Mouse (Mus musculus): Measurements from ENCODE around the gene Six5.
A peak's percentile ranks its signal among the peaks of the same experiment; 100 is the strongest.
"Not testable (repeated sequence)": the region's sequence is repeated elsewhere in the genome, so short reads cannot be mapped to it uniquely, and the experiment has no call there.

Six5 gene

GRCm38 (mm10) chr7:19094471-19094825, at the start of gene Six5:
TSS of gene Six5 (plus strand) at chr7:19094594.
- ATAC-seq (ENCODE audit: low TSS enrichment) = no peak

GRCm38 (mm10) chr7:19044616-19045015, 49.8 kb upstream of the Six5 start:
- ATAC-seq (ENCODE audit: low TSS enrichment) = no peak

- no peak for ATAC-seq (ENCODE audit: low TSS enrichment)
These were observed 47.9 kb upstream of the Six5 start for GRCm38 (mm10) chr7:19046286-19047069.

GRCm38 (mm10) chr7:19048006-19048527, 46.3 kb upstream of the Six5 start:
- no peak for ATAC-seq (ENCODE audit: low TSS enrichment)

- no peak for ATAC-seq (ENCODE audit: low TSS enrichment)
These were observed 45.1 kb upstream of the Six5 start for GRCm38 (mm10) chr7:19049252-19049651.

GRCm38 (mm10) chr7:19050172-19050571, 44.2 kb upstream of the Six5 start:
- ATAC-seq (ENCODE audit: low TSS enrichment) = peak; percentile 16; the same call in 1 of the 2 replicates

- no peak for ATAC-seq (ENCODE audit: low TSS enrichment)
These were observed 43.2 kb upstream of the Six5 start for GRCm38 (mm10) chr7:19051161-19051560.

GRCm38 (mm10) chr7:19052345-19053135, 41.9 kb upstream of the Six5 start:
- ATAC-seq (ENCODE audit: low TSS enrichment) = peak; percentile 68

- ATAC-seq (ENCODE audit: low TSS enrichment) = no peak
These were observed 41.3 kb upstream of the Six5 start for GRCm38 (mm10) chr7:19053136-19053532.

- ATAC-seq (ENCODE audit: low TSS enrichment) = no peak
These were observed 40.2 kb upstream of the Six5 start, which contains the start of gene Rsph6a for GRCm38 (mm10) chr7:19054047-19054776. TSS of gene Rsph6a (plus strand) at chr7:19054690.

GRCm38 (mm10) chr7:19054777-19055076, 39.7 kb upstream of the Six5 start:
- ATAC-seq (ENCODE audit: low TSS enrichment) = no peak

- no peak for ATAC-seq (ENCODE audit: low TSS enrichment)
These were observed 39.3 kb upstream of the Six5 start for GRCm38 (mm10) chr7:19055108-19055507.

GRCm38 (mm10) chr7:19057405-19057804, 37.0 kb upstream of the Six5 start:
- ATAC-seq (ENCODE audit: low TSS enrichment) = no peak

GRCm38 (mm10) chr7:19065896-19066295, 28.5 kb upstream of the Six5 start:
- no peak for ATAC-seq (ENCODE audit: low TSS enrichment)

- no peak for ATAC-seq (ENCODE audit: low TSS enrichment)
These were observed 27.3 kb upstream of the Six5 start for GRCm38 (mm10) chr7:19067063-19067462.

- ATAC-seq (ENCODE audit: low TSS enrichment) = no peak
These were observed 26.5 kb upstream of the Six5 start for GRCm38 (mm10) chr7:19067935-19068334.

GRCm38 (mm10) chr7:19068707-19069106, 25.7 kb upstream of the Six5 start:
- no peak for ATAC-seq (ENCODE audit: low TSS enrichment)

GRCm38 (mm10) chr7:19069500-19069899, 24.9 kb upstream of the Six5 start:
- ATAC-seq (ENCODE audit: low TSS enrichment) = no peak

GRCm38 (mm10) chr7:19071024-19071423, 23.4 kb upstream of the Six5 start:
- not testable (repeated sequence) for ATAC-seq (ENCODE audit: low TSS enrichment)

- ATAC-seq (ENCODE audit: low TSS enrichment) = no peak
These were observed 20.9 kb upstream of the Six5 start for GRCm38 (mm10) chr7:19073504-19073903.

- no peak for ATAC-seq (ENCODE audit: low TSS enrichment)
These were observed 19.9 kb upstream of the Six5 start for GRCm38 (mm10) chr7:19074494-19074893.

GRCm38 (mm10) chr7:19075231-19075630, 19.2 kb upstream of the Six5 start:
- no peak for ATAC-seq (ENCODE audit: low TSS enrichment)
